Mouse (Mus musculus) hematopoietic stem cell, adult 5-6 weeks (primary cell): ENCODE data around the gene Tmem88. TPM values are rescaled to one million over a fixed set of nuclear protein-coding genes. Genes with fewer than 3 reads are reported as not detected.

Experiments used
- ATAC-seq, 2 experiments: fragments of 125-278 bp in 1 of 2; replicated peaks in 1 of 2; 2 replicates each; pipeline ENCODE4 v1.8.0; 2016 to 2017; ENCODE audit warnings: inconsistent platforms in 2 of 2, mild to moderate bottlenecking in 2 of 2, moderate number of reproducible peaks in 2 of 2, low read depth in 1 of 2, moderate TSS enrichment in 1 of 2; ENCODE audit not compliant: low FRiP score in 2 of 2, poor library complexity in 2 of 2, severe bottlenecking in 2 of 2, insufficient read depth in 1 of 2, low TSS enrichment in 1 of 2
- total RNA-seq: library from RNA; stranded (forward); fragments of 172-1452, 232-1000 nt; gene quantifications from 2 replicates; pipeline ENCODE4 v1.2.3, GENCODE M21; 2017

Gene Tmem88
- total RNA-seq, 1 experiment from 2014 or later = 0.74 TPM

GRCm38 (mm10) chr11:69418481-69419442 lies 20.7 kb upstream of the Tmem88 start:
- peak; percentile 66 to 68 for ATAC-seq

DNA sequence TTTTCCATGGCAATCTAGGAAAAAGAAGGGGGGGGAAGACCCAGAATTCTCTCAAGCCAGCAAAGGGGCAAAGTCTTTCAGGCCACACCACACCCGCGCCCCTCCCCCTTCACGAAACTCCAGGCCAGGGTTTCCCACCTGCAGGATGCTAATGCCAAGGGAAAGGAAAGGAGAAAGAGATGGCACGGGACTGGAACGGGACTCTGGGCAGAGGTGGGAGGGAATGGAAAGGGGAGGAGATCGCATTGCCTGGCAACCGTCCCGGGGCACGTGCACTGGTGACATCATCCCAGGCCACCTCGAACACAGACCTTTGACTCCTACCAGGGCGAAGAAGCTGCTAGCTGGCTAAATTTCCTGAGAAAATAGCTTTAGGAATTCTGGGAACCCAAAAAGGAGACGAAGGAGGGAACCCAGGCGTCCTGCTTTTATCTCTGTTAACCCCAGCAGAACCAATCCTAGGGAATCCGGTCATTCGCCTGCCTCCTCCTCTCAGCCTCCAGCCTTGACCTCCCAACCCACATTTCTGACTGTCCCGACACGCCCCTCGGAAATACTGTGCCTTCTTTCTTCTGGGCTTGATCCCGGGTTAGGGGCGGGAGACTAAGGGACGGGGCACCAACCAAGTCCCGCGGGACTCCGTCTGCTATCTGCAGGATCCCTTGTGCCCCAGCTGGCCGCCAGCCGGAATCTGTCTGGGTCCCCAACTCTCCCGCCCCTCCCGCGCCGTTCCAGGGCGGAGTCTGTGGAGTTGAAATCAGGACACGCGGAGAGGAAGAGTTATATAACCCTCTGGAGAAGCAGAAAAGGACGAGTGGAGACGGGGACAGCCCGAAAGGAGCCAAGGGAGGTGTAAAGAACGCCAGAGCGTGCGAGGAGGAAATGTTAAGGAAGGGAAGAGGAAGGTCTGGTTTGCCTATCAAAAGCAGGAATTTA lies 19.7 kb upstream of the Tmem88 start:
- ATAC-seq = peak; percentile 14 to 25; a peak in 3 of 4 replicates

- ATAC-seq = no peak
Observed at GRCm38 (mm10) chr11:69416921-69417448, 19.0 kb upstream of the Tmem88 start.

- no peak for ATAC-seq
Observed at GRCm38 (mm10) chr11:69416509-69416908, 18.5 kb upstream of the Tmem88 start.

GRCm38 (mm10) chr11:69415668-69416451 lies 17.8 kb upstream of the Tmem88 start:
- ATAC-seq = no peak

- no peak for ATAC-seq
Observed at GRCm38 (mm10) chr11:69415327-69415667, 17.3 kb upstream of the Tmem88 start.

GRCm38 (mm10) chr11:69414421-69415326 lies 16.6 kb upstream of the Tmem88 start:
- no peak for ATAC-seq

DNA sequence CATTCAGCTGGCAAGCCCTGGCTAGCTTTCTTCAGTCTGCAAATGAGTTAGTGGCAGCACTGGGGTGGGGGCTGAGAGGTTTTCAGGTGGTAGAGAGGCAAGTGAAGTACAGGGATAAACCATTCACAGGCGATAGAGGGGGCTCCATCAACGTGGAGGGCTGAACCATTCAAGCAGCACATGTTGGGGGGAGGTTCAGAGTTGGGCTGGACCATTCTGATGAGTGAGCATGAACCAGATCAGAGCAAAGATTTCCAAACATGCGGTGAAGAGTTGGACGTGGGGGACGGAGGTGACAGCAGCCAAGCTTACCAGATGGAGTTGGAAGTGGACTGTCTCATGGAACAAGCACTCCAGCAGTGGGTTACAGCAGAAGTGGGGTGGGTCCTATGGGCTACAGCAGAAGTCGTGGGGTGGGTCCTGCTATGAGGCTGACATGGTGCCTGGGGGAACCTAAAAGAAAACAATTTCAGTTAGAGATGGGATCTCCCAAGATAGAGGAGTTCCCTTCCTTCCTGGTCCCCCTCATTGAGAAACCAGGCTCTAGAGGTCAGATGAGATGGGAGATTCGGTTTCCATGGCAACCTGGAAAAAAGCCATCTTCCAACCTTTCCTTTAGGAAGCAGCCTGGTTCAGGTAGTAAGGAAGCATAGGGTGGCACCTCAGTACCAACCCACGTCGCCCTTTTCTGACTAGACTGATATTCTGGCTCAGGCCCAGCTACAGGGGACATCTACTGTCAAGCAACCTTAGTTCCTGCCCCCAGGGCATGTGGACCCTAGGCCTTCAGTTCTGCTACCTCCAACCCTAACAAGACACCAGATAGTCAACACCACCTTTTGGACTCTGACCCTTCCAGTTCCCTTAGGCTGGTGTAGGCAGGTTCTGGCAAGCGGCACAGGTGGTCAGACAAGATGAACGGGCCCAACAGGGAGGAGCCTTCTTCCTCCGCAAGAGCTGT lies 15.5 kb upstream of the Tmem88 start, which contains the start of gene Kdm6b:
Gene Kdm6b, minus strand, starts transcription at position 455 of the 961 bp plus-strand sequence.
- ATAC-seq = no peak

- ATAC-seq = no peak
Observed at GRCm38 (mm10) chr11:69412548-69412947, 14.5 kb upstream of the Tmem88 start.

GRCm38 (mm10) chr11:69411538-69412203 lies 13.6 kb upstream of the Tmem88 start:
- ATAC-seq = no peak

GRCm38 (mm10) chr11:69411073-69411535 lies 13.1 kb upstream of the Tmem88 start:
- ATAC-seq = peak; percentile 6 to 8; a peak in 1 of 4 replicates

GRCm38 (mm10) chr11:69410310-69411072 lies 12.5 kb upstream of the Tmem88 start:
- ATAC-seq = peak; percentile 1 to 22; a peak in 2 of 4 replicates

DNA sequence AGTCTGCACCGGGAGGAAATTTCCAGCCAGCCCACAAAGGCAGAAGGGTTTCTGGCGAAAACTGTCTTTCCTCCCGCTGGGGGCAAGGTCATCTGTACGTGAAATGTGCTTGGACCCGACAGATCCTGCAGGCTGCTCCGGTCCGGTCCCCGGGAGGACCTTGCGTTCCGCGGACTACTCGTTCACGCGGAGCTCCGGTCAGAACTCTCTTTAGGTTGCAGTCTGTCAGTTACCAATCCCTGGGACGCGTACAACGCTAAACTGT lies 11.9 kb upstream of the Tmem88 start:
- no peak for ATAC-seq

DNA sequence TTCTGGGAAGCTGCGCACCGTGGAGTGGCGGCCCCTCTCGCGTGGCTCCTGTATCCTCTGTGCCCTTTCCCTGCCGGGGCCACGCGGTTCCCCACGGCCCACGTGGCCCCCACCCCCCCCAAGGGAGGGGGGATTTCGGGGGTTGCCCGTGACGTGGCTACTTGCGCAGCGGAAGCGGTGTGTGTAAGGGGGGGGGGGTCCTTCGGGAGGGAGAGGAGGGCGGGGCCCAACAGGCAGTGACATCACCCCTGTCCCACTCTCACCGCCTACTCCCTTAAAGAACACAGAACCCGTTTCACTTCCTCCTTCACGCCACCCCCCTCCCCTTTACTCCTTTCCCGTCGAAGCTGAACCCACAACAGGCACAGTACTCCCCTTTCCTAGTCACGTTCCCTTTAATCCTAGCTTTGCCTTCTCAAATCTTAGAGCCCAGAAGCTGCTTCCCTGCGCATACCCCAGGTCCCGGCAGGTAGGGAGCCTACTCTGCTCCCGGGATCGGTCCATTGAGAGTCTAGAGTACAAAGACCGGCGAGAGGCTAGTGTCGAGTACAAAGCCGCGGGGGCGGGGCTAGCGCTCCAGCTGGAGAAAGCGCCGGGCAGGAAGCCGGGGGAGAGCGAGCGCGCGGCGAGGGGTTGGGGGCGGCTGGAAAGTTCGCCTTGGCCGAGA lies 11.5 kb upstream of the Tmem88 start:
- ATAC-seq = peak; percentile 30 to 34; a peak in 2 of 4 replicates
